Mouse (Mus musculus) brain, embryonic 18.5 days (tissue): ENCODE data around the gene Slc25a36.

ENCODE experiments used
- DNase-seq: peaks from one replicate; pipeline ENCODE4 v3.0.0-alpha.2; 2012; ENCODE audit warnings: low read depth, low spot score

Slc25a36 gene

DNA sequence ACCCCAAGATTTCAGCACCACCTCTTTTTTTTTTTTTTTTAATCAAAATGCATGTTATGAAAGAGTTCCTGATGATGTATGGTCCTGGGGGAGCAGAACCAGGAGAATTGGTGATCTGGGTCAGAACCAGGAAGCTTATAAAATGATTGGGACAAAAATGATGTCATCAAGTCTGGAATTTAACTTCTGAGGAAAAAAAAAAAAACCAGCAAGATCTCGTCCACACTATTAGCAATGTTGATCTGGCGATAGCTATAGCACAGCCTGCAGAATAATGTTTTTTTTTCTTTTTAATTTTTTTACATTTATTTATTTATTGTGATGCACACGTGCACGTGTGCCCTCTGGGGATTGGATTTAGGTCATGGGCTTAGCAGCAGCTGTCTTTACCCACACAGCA is 64.7 kb downstream of the Slc25a36 start:
- DNase-seq, result no peak

DNA sequence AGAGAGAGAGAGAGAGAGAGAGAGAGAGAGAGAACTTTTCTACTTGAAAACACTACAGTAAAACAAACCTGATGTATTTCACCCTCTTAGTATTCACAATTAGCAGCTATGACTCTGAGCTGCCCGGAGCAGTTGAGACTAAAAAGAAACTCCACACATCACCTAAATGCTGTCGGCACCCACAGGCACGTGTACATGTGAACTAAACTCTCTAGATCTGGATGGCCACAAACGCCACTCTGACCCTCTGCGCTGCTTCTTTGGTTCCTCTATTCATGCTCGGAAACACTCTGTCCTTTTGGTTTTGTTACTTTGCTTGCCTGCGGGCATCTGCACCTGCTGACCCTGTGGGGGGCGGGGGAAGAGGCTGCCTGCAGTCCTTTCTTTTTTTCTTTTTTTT is 69.3 kb downstream of the Slc25a36 start:
- DNase-seq, result no peak

DNA sequence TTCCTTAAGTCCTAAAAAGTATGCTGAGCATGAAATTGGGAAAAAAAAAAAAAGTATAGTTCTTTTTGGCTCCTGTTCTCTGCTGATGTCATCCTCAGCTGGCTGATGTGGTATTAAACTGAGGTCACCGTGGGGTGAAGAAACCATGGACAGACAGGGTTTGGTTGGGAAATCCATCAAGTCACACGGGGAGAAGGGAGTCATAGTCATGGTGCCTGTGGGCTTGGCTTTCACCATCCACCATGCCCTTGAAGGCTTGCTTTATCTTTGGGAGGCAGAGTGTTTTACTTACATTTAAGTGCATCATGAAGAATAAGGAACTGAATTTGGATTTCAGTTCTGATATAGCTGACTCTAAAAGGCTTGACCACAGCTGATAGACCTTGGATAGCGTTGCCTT is 72.9 kb downstream of the Slc25a36 start:
- no peak for DNase-seq

DNA sequence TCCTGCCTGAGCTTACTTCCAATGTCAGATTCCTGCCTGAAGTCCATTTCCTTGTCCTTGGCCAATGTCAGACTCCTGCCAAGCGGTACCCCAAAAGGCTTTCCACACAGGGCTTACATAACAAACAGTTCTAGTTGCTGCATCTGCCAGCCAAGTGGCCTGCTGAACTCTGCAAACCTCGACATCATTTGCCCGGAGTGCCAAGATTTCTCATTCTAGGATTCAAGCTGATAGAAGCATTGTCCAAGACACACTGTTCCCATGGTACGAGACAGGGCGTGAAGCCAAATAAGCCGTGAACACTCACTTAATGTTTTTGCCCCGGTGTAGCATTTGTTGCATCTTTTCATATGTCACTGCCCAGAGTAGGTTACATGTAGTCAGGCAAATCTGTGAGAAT is 74.3 kb downstream of the Slc25a36 start:
- no peak for DNase-seq

DNA sequence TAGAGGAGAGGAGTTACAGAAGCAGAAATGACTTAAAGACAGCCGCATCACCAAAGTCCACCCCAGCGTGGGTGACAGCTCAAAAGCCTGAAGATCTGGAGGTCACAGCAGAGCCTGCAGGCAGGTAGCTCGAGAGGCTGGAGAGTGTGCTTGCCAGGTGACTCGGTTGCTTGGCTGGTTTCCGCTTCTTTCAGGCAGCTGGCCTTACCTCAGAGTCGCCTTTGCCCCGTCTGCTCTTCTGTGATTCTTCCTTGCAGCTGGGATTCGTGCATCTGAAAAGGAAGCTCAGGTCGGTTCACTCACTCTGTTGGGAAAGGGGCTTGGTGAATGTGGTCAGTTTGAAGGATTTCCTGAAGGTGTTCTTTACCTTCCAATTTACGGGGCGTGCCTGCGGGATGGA is 83.6 kb downstream of the Slc25a36 start:
- DNase-seq, result no peak

DNA sequence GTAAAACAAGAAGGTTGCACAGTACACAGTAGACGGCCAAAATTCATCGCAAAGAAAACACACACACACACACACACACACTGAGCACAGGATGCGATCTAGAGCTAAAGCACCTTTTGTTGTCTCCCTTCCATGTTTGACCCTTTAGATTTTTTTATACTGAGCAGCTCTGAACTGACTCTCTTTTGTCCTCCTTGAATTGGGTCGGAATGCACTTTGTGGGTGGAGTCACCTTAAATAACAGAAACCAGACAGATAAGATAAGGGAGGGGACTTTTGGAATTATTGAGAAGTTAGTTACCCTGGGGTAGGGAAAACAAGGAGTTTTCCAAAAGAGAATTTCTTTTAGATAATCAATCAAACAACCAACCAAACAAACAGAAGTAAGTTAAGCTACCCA is 85.0 kb downstream of the Slc25a36 start:
- DNase-seq, result no peak
